Mouse (Mus musculus) thymus, postnatal 14 days (tissue): Measurements from ENCODE around the gene Fbxw4.

Source experiments
- DNase-seq: peaks from one replicate; pipeline ENCODE4 v3.0.0; 2021

The Fbxw4 gene

DNA sequence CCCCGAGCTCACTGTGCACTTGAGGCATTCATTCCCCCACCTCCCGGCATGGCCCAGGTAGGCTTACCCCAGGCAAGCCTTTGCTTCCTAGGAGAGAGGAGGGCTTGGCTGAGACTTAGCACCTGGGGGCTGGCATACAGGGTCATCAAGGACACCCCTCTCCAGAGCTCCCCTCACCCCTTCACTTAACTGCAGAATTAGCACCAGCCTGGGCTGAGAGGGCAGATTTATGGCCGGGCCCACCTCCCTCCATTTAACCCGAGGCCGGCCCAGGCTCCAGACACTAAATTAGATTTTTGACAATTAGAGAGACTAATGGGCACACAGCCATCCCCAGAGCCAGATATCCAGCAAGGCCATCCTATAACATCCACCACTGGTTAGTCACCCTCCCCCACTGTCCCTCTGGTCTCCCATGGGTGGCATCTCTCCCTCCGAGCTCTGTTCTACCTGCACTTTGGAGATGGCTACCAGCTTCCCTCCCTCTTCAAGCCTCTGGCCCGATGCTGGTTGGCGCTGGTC is 124.8 kb downstream of the Fbxw4 start:
- no peak for DNase-seq

DNA sequence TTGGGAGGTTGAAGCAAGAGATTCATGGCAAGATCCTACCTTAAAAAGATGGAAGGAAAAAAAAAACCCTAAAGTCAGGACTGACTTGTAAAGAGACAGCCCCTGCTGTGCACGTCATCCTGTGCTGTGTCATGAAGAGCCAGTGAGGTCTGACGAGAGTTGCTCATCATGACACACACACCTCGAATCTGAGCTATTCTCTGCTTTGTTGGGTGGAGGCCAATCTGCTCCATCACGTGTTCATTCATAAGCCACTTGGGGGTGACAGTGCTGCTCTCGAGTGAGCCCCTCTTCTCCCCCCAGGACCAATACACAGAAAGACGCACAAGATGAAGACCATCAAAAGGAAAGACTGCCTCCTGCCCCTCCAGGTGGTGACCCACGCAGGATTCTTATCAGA is 126.5 kb downstream of the Fbxw4 start:
- DNase-seq, result no peak

DNA sequence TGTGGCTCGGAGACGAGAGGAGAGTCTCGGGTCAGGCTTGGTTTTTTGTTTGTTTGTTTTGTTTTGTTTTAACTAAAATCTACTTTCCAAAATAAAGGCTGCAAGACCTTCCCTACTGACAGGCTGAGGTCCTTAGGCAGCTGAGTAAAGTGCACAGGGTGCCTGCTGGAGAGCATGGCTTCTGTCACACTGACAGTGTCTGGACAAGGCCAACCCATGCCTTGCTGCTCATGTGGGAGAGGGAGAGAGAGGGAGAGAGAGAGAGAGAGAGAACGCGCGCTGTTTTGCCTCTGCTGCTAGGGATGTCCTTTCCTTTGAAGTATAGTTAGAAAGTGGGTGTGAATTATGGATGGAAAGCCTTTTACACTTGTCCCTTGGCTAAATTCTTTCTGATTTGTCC is 128.6 kb downstream of the Fbxw4 start:
- DNase-seq, result no peak

DNA sequence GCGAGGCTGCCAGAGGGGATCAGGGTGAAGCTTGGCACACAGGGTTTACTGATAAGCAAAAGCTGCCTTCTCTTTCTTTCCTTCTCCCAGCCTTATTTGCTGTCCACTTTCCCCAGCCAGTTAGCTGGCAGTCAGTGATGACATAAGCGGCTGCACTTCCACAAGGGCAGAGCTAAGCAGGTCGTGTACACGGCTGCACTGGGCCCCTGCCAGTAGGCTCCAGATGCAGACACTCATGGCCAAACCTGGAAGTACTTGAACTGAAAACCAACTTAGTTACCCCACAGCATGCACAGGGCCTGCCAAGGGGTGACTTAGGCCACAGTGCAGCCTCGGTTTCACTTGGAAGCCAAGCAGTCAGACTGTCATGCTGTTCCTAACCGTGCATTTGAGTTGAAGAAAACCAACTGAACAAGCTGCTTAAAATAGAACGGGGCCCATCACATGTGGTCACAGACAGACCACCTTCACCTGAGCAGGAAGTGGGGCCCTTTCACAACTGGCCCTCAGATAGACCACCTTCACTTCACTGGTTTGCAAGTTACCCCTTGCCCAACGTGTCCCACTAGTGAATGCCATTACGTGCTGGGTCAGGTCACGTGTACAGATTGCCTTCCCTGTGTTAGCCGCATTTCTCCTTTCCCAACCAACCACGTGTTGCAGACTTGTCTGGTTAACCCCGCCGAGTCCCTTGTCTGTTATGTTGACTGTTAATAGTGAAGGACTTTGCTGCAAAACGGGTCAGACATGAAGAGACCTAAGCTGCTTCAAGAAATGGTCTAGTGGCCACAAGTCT is 129.7 kb downstream of the Fbxw4 start:
- no peak for DNase-seq

DNA sequence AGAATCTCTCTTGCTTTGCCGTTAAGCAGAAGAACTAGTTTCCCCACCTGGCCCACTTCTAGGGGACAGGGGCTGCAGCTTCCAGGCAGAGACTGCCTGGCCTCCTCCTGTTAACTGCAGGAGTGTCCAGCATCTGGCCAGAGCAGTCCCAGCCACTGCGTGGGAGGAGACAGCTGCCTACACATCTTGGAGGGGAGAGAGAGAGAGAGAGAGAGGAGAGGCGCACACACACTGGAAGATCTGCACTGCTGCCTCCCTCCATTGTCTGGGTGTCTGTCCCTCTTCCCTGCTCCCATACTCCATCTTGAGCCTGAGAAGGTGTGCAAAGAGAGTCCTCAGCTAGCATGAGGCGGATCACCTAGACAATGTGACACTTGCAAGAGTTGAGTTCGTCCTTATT is 130.8 kb downstream of the Fbxw4 start:
- no peak for DNase-seq
